Mouse (Mus musculus): ENCODE measurements around the gene Hoxa9. TPM values are rescaled to one million over a fixed set of nuclear protein-coding genes. Genes with fewer than 3 reads are reported as not detected.

Hoxa9 gene
- polyA plus RNA-seq, 1 experiment from 2014 or later: 0.26 TPM

DNA sequence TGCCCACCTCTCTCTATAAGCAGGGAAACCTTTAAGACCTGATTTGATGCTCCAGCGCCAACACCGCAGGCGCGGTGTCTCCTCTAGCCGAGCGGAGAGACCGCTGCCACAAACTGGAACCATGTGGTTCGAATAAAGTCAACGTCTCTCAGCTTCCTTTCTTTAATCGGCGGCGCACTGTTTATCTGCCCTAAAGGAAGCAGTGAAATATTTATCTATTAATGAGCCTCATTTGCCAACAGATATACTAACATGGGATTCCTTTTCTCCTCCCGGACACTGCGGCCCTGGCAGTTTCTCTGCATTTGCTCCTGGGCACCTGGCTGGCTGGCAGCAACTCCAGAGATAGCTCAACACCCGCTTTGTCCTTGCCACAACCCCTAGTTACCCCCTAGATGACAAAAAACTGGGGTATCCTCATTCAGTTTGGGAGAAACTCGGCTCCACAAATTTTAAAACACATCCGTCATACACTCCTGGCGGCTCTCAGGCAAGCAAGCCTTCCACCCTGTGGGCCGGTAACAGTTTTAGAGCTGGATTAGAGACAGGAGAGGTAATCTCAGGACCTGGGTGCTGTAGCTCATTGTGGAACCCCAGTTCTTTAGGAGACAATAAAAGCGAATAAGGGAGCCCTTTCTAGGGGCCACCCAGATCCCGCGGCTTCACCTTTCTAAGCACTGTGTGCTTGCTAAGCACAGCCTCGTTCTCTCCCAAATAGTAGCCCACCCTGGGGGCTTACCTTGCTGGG, 12.8 kb downstream of the Hoxa9 start:
- H3K4me1 ChIP-seq (ENCODE audit: insufficient read depth): peaks cover 13% of the 10 kb centered on the region
- no peak overlapping the region for H3K9ac ChIP-seq (replicated peaks)
- H3K27ac ChIP-seq (ENCODE audit: low read depth): no peak overlapping the region
- peak overlapping the region; percentile 43; the same call in 1 of the 2 replicates for H3K4me2 ChIP-seq (ENCODE audit: low read depth, low read length)
- ATAC-seq (no peak), DNase-seq (no peak)
- no peaks in the 10 kb centered on the region for H3K36me3 ChIP-seq (replicated peaks; ENCODE audit: insufficient read depth, low read length)
- no peak overlapping the region for H3K4me3 ChIP-seq (ENCODE audit: low read depth, low read length)
- TF ChIP-seq CTCF (IDR thresholded peaks at IDR 0.05; ENCODE audit: low read depth) (no peak), EP300 (IDR thresholded peaks at IDR 0.05; ENCODE audit: low read depth) (no peak)
- H3K9me3 ChIP-seq (ENCODE audit: low read length): no peaks in the 10 kb centered on the region
- peaks cover 100% of the 10 kb centered on the region for H3K27me3 ChIP-seq (ENCODE audit: insufficient read depth, low read length)
- WGBS (ENCODE audit: insufficient replicate concordance): 12% methylated on average over 23 of the region's 23 CpGs

DNA sequence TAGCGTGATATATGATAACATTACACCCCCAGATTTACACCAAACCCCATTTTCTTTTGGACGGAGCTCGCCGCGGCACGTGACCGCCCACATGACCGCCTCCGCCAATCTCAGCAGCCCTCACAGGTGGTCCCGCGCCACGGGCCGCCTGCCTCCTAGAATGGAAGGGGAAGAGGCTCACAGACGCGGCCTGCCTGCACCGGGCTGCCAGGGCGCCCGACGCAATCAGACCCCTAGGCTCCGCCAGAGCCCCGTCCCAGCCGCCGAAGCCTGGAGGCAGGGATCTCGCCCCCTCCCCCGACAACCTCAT, 13.5 kb downstream of the Hoxa9 start:
- no peak overlapping the region for H3K27ac ChIP-seq (ENCODE audit: low read depth)
- no peak overlapping the region for H3K9ac ChIP-seq (replicated peaks)
- ATAC-seq (peak; percentile 24; the same call in 1 of the 2 replicates), DNase-seq (no peak)
- TF ChIP-seq EP300 (IDR thresholded peaks at IDR 0.05; ENCODE audit: low read depth): no peak
- peaks cover 13% of the 10 kb centered on the region for H3K4me1 ChIP-seq (ENCODE audit: insufficient read depth)
- no peaks in the 10 kb centered on the region for H3K9me3 ChIP-seq (ENCODE audit: low read length)
- peaks cover 100% of the 10 kb centered on the region for H3K27me3 ChIP-seq (ENCODE audit: insufficient read depth, low read length)
- H3K4me3 ChIP-seq (ENCODE audit: low read depth, low read length): peak overlapping the region; percentile 28
- peak overlapping the region; percentile 43 for H3K4me2 ChIP-seq (ENCODE audit: low read depth, low read length)
- H3K36me3 ChIP-seq (replicated peaks; ENCODE audit: insufficient read depth, low read length): no peaks in the 10 kb centered on the region
- 1% methylated on average over 25 of the region's 25 CpGs for WGBS (ENCODE audit: insufficient replicate concordance)

DNA sequence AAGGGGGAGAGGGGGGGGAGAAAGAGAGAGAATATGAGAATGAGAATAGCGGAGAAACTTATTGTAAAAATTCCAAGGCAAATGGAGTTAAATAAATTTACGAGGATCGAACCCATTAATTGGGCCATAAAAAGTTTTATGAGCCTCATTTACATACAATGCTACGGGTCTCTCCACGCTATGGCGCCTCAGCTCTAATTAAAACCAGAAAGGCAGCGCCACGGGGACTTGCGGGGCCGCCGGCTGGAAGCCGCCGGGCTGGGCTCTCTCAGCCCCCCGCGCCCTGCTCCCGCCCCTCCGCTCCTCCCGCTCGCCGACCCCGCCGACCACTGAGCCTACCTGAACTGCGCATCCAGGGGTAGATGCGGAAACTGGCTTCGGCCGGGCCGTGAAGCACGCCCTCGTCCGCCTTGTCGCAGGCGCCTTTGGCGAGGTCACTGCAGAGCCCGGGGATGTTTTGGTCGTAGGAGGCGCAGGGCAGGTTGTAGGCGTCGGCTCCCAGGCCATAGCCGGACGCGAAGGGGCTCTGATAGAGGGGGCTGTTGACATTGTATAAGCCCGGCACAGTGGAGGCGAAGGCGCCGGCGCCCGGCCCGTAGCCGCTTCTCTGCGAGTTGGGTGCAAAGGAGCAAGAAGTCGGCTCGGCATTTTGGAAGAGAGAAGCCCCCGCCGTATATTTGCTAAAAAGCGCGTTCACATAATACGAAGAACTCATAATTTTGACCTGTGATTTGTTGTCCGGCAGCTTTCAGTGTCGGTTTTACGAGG, 14.0 kb downstream of the Hoxa9 start:
- DNase-seq (no peak), ATAC-seq (no peak)
- Histone ChIP-seq H3K9ac (replicated peaks) (no peak overlapping the region), H3K9me3 (ENCODE audit: low read length) (no peaks in the 10 kb centered on the region), H3K4me2 (ENCODE audit: low read depth, low read length) (peak overlapping the region; percentile 43), H3K36me3 (replicated peaks; ENCODE audit: insufficient read depth, low read length) (no peaks in the 10 kb centered on the region), H3K4me3 (ENCODE audit: low read depth, low read length) (peak overlapping the region; percentile 28), H3K27ac (ENCODE audit: low read depth) (no peak overlapping the region), H3K4me1 (ENCODE audit: insufficient read depth) (peaks cover 13% of the 10 kb centered on the region), H3K27me3 (ENCODE audit: insufficient read depth, low read length) (peaks cover 100% of the 10 kb centered on the region)
- TF ChIP-seq EP300 (IDR thresholded peaks at IDR 0.05; ENCODE audit: low read depth) (no peak), CTCF (IDR thresholded peaks at IDR 0.05; ENCODE audit: low read depth) (no peak)
- 1% methylated on average over 58 of the region's 60 CpGs for WGBS (ENCODE audit: insufficient replicate concordance)

DNA sequence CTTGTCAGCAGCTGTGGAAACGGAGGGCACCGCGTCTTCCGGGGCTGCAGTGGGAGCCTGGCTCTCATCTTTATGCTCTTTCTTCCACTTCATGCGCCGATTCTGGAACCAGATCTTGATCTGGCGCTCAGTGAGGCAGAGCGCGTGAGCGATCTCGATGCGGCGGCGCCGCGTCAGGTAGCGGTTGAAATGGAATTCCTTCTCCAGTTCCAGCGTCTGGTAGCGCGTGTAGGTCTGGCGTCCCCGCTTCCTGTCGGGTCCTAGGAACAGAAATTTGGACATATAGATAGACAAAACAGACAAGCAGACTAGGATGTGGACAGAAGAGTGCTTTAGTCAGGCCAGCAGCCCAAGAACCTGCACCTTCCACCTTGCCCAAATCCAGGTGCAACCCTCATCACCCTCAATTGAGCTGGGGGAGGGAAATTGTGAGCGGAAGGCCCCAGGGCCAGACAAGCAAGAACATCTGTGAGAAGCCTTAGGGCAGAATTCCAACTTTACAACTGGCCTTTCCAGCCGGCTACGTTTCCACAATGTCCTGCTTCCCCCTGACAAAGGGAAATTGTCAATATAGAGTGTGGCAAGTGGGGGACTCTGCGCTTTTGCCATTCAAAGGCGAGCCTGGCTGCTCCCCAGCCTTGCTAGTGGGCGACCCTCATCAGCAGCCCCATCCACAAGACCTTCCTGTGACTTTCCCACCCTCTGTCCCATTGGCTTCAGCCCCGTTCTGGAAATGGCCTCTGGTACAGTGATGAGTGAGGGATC, 14.9 kb downstream of the Hoxa9 start:
- no peak overlapping the region for H3K4me3 ChIP-seq (ENCODE audit: low read depth, low read length)
- DNase-seq (no peak), ATAC-seq (no peak)
- H3K36me3 ChIP-seq (replicated peaks; ENCODE audit: insufficient read depth, low read length): no peaks in the 10 kb centered on the region
- H3K9me3 ChIP-seq (ENCODE audit: low read length): no peaks in the 10 kb centered on the region
- 6% methylated on average over 30 of the region's 30 CpGs for WGBS (ENCODE audit: insufficient replicate concordance)
- H3K27me3 ChIP-seq (ENCODE audit: insufficient read depth, low read length): peaks cover 100% of the 10 kb centered on the region
- TF ChIP-seq EP300 (IDR thresholded peaks at IDR 0.05; ENCODE audit: low read depth) (no peak), CTCF (IDR thresholded peaks at IDR 0.05; ENCODE audit: low read depth) (no peak)
- H3K4me2 ChIP-seq (ENCODE audit: low read depth, low read length): no peak overlapping the region
- H3K9ac ChIP-seq (replicated peaks): no peak overlapping the region
- peaks cover 7% of the 10 kb centered on the region for H3K4me1 ChIP-seq (ENCODE audit: insufficient read depth)
- no peak overlapping the region for H3K27ac ChIP-seq (ENCODE audit: low read depth)

DNA sequence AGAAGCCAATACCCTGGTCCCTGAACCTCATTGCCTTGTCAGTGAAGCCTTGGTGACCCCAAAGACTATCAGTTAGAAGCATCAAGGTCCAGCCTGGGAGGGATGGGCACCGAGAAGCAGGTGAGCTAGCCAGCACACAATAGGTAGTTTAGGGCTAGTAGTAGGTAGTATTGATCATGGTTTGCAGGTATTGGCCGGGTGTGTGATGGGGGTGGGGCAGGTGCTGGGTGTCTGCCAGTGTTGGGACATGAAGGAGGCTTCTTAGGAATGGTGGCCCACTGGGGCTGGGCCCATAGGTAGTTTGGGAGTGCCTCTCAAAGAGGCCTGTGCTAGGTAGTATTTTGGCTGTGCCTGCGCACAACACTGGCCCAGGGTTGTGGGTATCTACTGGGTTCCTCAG, 15.8 kb downstream of the Hoxa9 start:
- WGBS (ENCODE audit: insufficient replicate concordance): 46% methylated on average over 3 of the region's 3 CpGs
- H3K4me2 ChIP-seq (ENCODE audit: low read depth, low read length): no peak overlapping the region
- DNase-seq (no peak), ATAC-seq (no peak)
- peaks cover 98% of the 10 kb centered on the region for H3K27me3 ChIP-seq (ENCODE audit: insufficient read depth, low read length)
- no peaks in the 10 kb centered on the region for H3K9me3 ChIP-seq (ENCODE audit: low read length)
- H3K4me1 ChIP-seq (ENCODE audit: insufficient read depth): peaks cover 7% of the 10 kb centered on the region
- no peak overlapping the region for H3K4me3 ChIP-seq (ENCODE audit: low read depth, low read length)
- no peak for TF ChIP-seq CTCF (IDR thresholded peaks at IDR 0.05; ENCODE audit: low read depth)
- no peak for TF ChIP-seq EP300 (IDR thresholded peaks at IDR 0.05; ENCODE audit: low read depth)
- H3K27ac ChIP-seq (ENCODE audit: low read depth): no peak overlapping the region
- no peaks in the 10 kb centered on the region for H3K36me3 ChIP-seq (replicated peaks; ENCODE audit: insufficient read depth, low read length)
- H3K9ac ChIP-seq (replicated peaks): no peak overlapping the region

DNA sequence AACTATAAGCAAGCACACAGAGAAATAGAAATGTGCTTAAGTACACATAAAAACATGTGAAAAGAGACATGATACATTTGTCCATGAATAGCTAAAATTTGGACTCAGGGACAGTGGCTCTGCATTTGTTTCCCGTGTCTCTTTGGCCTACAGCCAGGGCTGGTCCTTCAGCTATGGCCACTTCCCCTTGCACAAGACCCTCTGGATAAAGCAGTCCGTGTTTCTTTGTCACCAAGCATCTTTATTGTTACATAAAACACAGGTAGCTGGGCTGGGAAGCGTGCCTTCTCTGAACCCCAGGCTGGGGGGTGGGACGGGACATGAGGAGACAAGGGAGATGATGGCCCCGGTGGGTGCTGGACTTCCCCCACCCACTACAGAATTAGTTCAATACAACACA, 16.6 kb downstream of the Hoxa9 start:
- Histone ChIP-seq H3K9me3 (ENCODE audit: low read length) (no peaks in the 10 kb centered on the region), H3K36me3 (replicated peaks; ENCODE audit: insufficient read depth, low read length) (no peaks in the 10 kb centered on the region), H3K4me1 (ENCODE audit: insufficient read depth) (peaks cover 7% of the 10 kb centered on the region), H3K4me2 (ENCODE audit: low read depth, low read length) (no peak overlapping the region), H3K27me3 (ENCODE audit: insufficient read depth, low read length) (peaks cover 98% of the 10 kb centered on the region), H3K9ac (replicated peaks) (no peak overlapping the region), H3K27ac (ENCODE audit: low read depth) (no peak overlapping the region), H3K4me3 (ENCODE audit: low read depth, low read length) (no peak overlapping the region)
- TF ChIP-seq EP300 (IDR thresholded peaks at IDR 0.05; ENCODE audit: low read depth): no peak
- TF ChIP-seq CTCF (IDR thresholded peaks at IDR 0.05; ENCODE audit: low read depth): no peak
- ATAC-seq: no peak
- 33% methylated on average over 5 of the region's 5 CpGs for WGBS (ENCODE audit: insufficient replicate concordance)
- no peak for DNase-seq
